Mouse (Mus musculus): ENCODE data around the gene Gm10799. TPM values are rescaled to one million over a fixed set of nuclear protein-coding genes. Genes with fewer than 3 reads are reported as not detected.

Gene Gm10799
- not detected for polyA plus RNA-seq (2014; fragmentation: Illumina TruSeq; extraction: RNeasy Lipid Tissue Mini Kit (QIAGEN cat#74804))

GRCm38 (mm10) chr2:104068450-104068849 is at the start of gene Gm10799:
Gene Gm10799, minus strand, starts transcription at chr2:104068550.

GRCm38 (mm10) chr2:104095741-104096213 is 27.4 kb upstream of the Gm10799 start, which contains the start of gene Cd59a:
Gene Cd59a, plus strand, starts transcription at chr2:104095801.

GRCm38 (mm10) chr2:104069704-104070185 is 1.4 kb upstream of the Gm10799 start, which contains the start of gene Cd59b:
Gene Cd59b, plus strand, starts transcription at chr2:104069849.

GRCm38 (mm10) chr2:104065526-104065925 is 2.8 kb downstream of the Gm10799 start, which contains the start of gene Gm10912:
Gene Gm10912, plus strand, starts transcription at chr2:104065826.

GRCm38 (mm10) chr2:104028139-104028723 is 40.1 kb downstream of the Gm10799 start, which contains the start of gene 4931422A03Rik:
Gene 4931422A03Rik, minus strand, starts transcription at chr2:104028361.

GRCm38 (mm10) chr2:104027458-104028138 is 40.8 kb downstream of the Gm10799 start, which contains the start of gene Fbxo3:
Gene Fbxo3, plus strand, starts transcription at chr2:104027721.

Other genes with a start within 250 kb of the Gm10799 start
- gene Lmo2, start 110.6 kb downstream of the Gm10799 start, polyA plus RNA-seq (2014; fragmentation: Illumina TruSeq; extraction: RNeasy Lipid Tissue Mini Kit (QIAGEN cat#74804)): 23.4 TPM
- gene Fbxo3, start 40.8 kb downstream of the Gm10799 start, polyA plus RNA-seq (2014; fragmentation: Illumina TruSeq; extraction: RNeasy Lipid Tissue Mini Kit (QIAGEN cat#74804)): 136 TPM
- not detected for gene 4931422A03Rik, start 40.2 kb downstream of the Gm10799 start, polyA plus RNA-seq (2014; fragmentation: Illumina TruSeq; extraction: RNeasy Lipid Tissue Mini Kit (QIAGEN cat#74804))
- not detected for gene Gm10912, start 2.7 kb downstream of the Gm10799 start, polyA plus RNA-seq (2014; fragmentation: Illumina TruSeq; extraction: RNeasy Lipid Tissue Mini Kit (QIAGEN cat#74804))
- gene Cd59b, start 1.3 kb upstream of the Gm10799 start, polyA plus RNA-seq (2014; fragmentation: Illumina TruSeq; extraction: RNeasy Lipid Tissue Mini Kit (QIAGEN cat#74804)): 6.1 TPM
- 58.2 TPM for gene Cd59a, start 27.3 kb upstream of the Gm10799 start, polyA plus RNA-seq (2014; fragmentation: Illumina TruSeq; extraction: RNeasy Lipid Tissue Mini Kit (QIAGEN cat#74804))
- gene A930018P22Rik, start 54.2 kb upstream of the Gm10799 start, polyA plus RNA-seq (2014; fragmentation: Illumina TruSeq; extraction: RNeasy Lipid Tissue Mini Kit (QIAGEN cat#74804)): not detected

Data from ovary, adult 10 weeks (tissue).